Mouse (Mus musculus) CD4-positive, CD25-positive, alpha-beta regulatory T cell, adult 2 months (primary cell): ENCODE data around the gene Hspa4.
A peak's percentile ranks its signal among the peaks of the same experiment; 100 is the strongest.
"Not testable (repeated sequence)": the region's sequence is repeated elsewhere in the genome, so short reads cannot be mapped to it uniquely, and the experiment has no call there.

ENCODE experiments used
- DNase-seq: peaks from one replicate; pipeline ENCODE4 v3.0.0-alpha.2; 2012; ENCODE audit warnings: low read depth, low spot score

Gene Hspa4

DNA sequence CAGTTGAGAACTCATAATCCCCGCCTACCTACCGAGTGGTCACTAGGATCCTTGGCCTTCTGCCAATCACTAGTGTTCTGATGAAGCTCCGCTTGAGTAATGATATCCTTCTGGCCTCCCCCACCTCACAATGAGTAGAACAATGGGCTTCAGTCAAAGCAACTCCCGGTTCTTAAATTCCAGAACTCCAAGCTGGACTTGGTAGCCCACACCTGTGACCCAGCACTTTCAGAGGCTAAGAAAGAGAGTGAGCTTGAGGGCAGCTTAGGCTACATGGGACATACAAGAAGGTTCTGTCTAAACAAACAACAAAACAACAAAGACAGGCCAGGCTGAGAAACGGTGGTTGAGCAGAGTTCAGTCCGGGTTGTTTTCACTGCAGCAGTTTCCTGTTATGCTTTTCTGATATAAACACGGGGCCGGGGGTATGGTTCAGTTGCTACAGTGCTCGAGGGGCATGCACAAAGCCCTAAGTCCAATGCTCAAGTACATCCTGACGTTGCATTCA lies 7.4 kb upstream of the Hspa4 start:
- DNase-seq, result peak; percentile 24

DNA sequence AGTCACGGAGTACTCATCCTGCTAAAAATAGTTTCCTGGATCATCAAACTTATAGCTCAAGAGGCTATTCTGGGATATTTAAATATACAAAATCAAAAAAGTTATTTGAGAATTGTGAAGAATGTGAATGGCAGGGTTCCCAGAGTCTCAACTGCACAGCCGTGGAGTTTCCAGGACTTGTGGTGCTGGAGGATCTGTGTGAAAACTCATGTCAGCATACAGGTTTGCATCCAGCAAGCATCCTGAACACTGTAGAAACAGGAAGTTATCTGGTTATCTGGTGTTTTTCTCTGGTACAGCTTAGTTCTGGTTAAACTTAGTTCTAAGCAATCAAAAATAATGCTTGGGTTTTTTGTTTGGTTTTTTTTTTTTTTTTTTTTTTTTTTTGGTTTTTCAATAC lies 6.7 kb upstream of the Hspa4 start:
- DNase-seq, result no peak

DNA sequence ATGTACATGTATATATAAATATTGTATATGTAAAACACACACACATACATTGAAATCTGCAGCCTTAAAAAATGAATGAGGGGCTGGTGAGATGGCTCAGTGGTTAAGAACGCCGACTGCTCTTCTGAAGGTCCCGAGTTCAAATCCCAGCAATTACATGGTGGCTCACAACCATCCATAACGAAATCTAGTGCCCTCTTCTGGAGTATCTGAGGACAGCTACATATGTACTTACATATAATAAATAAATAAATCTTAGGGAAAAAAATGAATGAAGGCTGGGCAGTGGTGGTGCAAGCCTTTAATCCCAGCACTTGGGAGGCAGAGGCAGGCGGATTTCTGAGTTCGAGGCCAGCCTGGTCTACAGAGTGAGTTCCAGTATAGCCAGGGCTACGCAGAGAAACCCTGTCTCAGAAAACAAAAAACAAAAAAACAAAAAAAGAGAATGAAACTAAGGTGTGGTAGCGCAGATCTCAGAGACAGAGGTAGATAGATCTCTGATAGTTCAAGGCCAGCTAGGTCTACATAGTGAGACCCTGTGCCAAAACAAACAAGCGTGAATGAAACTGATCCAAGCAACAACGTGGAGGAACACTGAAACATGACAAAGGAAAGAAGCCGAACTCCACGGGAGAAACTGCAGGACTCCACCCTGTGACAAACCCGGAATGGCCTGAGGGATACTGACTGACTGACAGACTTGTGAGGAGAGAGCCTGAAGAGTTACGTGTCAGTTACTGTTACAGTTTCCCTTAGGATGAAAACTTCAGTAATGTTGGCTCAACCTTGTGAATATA lies 4.0 kb upstream of the Hspa4 start:
- DNase-seq, result peak; percentile 35

DNA sequence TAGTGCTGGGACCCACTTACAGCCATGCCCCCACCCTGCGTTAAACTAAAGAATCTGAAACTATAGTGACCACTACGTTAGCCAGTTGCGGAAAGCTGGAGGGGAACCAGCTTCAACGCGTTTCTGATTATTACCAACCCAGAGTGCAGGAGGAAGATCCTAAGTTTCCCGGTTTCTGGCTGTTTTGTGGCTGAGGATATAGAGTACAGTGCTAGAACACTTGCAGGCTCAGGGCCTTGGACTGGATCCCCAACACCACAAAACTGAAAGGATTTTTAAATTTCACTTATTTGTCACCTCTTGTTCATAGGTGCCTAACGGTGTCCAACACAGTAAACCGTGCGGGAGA lies 884 bp upstream of the Hspa4 start:
- DNase-seq, result peak; percentile 13

DNA sequence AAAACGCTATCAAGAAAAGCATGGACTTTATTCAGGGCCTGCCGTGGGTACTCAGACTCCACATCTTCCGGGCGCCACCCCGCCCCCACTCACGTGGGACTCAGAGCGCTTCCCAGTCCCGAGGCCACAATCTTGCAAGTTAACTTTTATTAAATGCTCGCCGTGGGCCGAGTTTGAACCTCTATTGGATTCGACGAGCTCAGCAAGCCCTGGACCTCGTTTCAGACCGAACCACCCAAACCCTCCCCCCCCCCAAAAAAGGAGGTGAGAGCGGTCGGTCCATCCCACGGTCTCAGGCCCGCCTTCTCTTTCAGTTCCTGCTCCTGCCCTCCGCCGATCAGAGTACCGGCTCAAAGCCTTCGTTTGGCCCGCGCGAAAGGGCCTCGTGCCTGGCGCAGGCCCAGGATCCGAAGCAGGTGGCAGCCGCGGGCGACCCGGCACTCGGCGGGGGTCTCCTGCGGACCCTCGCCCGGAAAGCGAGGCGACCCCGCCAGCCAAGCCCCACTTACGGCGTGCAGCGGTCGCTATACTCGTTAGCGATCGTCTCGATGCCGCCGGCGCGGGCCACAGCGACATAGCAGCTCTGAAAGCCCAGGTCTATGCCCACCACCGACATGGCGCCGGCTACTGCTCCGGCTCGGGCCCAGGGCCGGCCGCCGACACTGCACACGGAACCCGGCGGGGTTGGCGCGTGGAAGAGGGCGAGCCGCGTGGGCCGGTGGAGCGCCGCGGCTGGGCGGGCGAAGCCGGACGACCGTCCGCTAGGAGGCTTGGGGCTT lies 517 bp downstream of the Hspa4 start:
- DNase-seq, result peak; percentile 80

DNA sequence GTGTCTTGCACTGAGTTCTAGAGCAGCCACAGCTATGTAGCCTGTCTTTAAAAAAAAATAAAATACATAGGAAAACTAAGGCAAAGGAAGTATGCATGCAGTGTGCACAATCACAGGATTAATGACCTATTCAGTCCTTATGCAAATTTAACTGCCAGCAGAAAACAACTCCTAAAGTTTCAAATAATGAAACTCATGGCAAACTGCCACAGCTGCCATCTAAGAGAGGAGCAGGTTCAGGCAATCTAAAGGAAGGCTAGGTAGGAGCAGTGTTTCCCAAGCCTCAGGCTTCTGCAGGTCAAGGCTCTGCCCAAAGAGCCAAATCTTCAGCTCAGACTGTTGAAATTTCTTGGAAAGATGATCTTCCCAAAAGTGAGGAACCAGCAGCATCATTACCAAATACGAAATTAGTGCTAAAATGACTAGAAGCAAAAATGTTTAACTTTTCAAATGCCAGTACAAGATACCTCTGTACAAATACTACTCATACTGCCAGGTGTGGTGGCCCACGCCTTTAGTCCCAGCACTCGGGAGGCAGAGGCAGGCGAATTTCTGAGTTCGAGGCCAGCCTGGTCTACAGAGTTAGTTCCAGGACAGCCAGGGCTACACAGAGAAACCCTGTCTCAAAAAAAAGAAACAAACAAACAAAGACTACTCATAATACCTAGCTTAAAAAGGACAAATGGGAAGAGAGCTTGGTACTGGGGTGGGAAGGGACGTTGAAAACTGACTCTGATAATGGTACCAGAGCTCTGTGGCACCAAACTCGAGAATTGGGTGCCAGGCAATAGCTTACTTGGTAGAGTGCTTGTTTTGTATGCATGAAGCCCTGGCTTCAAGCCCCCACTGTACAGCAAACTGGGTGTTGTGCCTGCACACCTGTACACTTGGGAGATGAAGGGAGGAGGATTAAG lies 2.1 kb downstream of the Hspa4 start:
- DNase-seq, result no peak

DNA sequence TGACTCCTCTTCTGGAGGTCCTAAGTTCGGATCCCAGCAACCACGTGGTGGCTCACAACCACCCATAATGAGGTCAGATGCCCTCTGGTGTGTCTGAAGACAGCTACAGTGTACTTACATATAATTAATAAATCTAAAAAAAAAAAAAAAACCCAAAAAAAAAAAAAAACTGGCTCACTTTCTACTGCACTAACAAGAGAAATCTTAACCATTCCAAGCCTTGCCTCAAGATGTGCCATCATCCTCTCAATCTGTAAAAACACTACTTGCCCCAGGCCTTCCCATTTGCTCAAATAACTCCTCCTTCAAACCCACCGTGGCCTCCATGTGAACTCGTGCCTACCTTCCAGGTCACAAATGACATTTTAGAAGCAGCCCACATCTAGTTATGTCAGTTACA lies 3.4 kb downstream of the Hspa4 start:
- DNase-seq, result no peak

DNA sequence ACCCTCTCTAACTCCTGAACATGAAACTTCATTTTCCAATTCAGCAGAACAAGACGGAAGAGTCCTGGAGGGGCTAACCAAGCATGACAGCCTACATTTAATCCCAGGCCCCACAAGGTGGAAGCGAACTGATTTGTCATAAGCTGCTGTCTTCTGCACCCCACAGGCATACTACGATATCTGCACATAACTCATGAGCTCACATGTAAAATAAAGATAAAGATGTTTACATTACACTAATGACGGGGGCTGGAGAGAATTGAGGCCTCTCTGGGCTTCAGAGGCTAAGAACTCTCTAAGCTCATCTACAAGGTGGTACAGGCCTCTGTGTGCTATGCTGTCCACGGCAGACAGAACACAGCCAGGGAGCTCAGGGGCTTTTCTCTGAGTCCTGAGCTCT lies 5.8 kb downstream of the Hspa4 start:
- no peak for DNase-seq

DNA sequence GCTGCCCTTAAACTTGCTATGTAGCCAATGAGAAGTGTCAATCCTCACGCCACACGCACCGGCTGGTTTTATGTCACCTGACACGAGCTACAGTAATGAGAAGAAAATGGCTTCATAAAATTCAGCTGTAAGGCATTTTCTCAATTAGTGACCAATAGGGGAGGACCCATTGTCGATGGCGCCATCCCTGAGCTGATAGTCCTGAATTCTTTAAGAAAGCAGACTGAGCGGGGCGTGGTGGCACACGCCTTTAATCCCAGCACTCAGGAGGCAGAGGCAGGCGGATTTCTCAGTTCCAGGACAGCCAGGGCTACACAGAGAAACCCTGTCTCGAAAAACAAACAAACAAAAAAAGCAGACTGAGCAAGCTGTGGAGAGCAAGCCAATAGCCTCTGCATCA lies 9.4 kb downstream of the Hspa4 start:
- DNase-seq, result no peak

DNA sequence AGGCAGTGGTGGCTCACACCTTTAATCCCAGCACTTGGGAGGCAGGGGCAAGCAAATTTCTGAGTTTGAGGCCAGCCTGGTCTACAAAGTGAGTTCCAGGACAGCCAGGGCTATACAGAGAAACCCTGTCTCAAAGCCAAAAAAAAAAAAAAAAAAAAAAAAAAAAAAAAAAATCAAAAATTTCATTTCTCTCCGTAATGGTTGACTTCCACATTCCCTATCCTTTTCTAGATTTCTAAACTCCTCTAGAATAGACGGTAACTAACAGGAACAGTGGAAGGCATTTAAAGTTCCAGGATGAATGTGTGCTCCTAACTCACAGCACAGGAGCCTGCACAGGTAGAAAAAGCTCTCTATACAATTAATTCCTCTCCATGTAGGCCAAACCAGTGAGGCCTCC lies 10.1 kb downstream of the Hspa4 start:
- DNase-seq, result not testable (repeated sequence)

DNA sequence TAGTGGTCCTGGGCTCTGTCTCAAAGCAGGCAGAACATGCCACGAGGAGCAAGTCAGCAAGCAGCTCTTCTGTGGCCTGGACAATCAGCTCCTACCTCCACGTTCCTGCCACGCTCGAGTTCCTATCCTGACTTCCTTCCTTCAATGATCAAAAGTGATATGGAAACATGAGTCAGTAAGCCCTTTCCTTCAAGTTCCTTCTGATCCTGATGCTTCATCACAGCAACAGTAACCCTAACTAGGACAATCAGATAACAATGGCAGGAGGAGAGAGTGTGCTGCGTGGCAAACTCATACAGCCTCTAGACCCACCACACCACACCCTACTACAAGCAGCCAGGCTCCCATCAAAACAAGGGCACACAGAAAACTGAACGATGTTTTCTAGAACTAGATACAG lies 14.4 kb downstream of the Hspa4 start:
- no peak for DNase-seq

DNA sequence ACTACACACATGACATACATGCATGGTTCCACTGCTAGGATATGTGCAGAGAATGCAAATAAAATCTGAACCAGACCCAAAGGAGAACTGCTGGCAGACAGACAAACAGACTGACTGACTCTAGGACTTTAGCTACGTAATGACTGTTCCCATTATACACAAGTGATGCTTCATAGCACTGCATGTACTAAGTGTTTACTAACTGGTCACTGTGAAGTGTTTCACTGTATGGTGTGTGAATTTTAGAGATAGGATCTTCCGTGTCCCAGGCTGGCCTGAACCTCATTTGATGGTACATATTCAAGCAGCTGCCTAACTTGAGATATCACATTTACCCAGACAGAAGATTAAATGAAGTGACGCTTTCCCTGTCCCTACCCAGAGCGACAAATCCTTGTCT lies 21.8 kb downstream of the Hspa4 start:
- DNase-seq, result no peak

DNA sequence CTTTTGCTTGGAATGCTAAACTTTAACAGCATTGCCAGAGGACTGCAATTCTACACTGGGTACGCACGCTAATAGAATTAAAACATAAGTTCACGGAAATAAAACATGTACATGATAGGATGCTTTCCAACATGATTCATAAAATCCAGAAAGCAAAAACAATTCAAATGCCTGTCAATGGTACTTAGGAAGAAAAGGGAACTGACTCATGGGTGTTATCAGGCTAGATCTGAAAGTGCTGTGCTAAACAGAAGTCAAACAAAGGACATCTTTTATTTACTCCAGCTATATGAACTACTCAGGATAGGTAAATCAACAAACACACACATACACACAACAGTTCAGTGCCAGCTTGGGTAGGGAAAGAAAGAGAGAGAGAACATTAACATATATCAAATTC lies 24.9 kb downstream of the Hspa4 start:
- DNase-seq, result no peak

DNA sequence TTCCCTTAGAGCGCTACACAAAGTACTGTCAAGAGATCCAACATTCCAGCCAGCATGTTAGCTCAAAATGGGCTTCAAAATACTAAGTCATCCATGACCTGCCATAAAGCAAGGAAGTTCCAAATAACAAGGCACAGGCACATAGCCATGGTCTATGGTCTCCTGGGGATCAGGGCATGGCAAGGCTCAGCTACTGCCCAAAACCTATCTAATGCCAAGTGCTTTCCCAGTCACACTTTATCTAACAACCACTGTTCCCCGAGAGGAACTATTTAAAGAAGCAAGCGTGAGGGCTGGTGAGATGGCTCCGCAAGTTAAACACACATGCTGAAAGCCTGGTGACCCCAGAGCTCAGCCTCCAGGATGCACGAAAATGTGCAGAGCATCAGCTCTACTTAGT lies 26.9 kb downstream of the Hspa4 start:
- DNase-seq, result no peak

DNA sequence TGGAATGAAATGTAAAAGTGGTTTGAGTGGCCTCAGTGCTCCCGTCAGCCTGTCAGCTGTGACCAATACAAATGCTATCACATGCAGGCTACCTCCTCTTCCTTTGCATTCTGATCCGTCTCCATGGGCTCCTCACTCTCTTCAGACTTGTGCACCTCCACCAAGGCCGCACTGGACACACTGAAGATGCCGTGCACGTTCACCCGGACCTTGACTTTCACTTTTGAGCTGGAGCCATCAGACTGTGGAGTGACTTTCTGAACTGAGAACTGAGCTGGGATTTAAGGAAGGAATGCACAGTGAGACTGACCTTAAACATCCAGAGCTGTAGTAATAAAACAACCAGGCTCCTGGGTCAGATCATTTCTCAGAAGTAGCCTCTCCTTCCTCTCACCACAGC lies 30.7 kb downstream of the Hspa4 start:
- no peak for DNase-seq

DNA sequence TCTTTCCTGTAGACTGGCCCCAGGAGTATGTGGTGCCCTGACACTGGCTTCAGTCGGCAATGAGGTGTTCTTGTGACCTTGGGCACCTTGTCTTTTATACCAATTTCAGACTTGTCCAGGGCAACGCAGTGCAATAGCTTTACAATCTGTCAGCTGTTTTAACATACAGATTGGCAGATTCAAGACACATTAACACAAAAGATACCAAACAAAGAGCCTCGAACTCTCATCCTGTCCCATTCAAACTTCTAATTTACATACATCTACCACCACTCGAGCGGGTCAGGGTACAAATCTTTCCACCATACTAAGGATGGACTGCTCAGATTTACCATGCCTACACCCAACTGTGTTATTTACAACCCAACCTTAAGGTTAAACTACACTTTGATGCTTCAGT lies 39.7 kb downstream of the Hspa4 start:
- DNase-seq, result no peak

DNA sequence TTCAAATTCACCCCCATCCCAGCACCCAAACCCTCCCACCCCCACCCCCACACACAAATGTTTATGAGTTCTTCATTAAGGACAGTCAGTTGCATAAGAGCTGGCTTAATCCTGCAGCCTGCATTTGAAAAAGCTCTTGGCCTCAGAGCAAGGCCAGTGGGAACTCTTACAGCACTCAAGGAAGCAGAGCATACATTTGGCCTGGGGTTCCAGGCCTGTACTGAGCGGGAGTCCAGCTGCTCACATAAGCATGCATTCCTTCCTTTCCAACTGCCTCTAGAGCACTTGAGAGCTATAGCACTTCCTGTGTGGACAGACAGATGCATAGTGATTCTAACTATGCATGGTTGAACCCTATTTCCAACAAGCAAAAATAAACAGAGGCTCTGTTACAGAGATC lies 40.2 kb downstream of the Hspa4 start:
- no peak for DNase-seq

DNA sequence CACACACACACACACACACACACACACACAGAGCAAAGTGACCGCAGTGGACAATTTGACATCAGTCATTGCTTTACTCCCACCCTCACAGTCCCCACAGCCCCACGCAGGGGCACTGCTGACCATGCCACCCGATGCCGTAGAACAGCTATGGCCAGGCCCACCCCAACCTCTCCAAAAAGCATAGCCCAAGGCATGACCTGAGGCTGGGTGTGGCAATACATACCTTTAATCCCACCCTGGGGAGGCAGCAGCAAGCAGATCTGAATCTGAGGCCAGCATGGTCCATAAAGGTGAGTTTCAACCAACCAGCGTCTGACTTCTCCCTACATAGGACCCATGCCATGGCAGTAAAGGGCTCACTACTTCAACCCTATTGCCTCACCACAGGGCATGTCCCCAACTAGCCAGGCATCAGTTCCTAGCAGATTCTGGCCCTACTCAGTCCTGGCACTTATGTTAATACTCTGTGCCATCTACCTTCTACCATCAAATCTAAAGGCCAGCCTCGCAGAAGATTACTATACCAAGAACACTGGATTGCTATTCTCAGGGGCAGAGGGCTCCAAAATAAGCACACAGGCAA lies 41.1 kb downstream of the Hspa4 start:
- DNase-seq, result no peak

DNA sequence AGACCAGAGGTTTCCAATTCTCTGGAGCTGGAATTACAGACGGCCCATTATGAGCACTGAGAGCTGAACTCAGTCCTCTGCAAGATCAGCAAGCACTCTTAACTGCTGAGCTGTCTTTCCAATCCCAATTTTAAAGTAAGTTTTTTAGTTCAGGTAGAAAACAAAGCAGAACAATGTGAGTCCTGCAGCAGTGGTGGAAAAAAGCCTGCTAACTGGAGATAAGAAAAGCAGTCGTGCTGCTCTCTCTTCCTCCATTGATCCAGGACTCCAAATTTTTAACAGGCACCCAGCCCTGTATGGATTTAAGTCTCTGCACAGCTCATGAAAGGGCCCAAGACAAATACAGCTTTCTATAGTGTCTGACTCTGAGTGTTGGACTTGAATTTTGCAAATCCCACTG lies 43.3 kb downstream of the Hspa4 start:
- DNase-seq, result no peak

DNA sequence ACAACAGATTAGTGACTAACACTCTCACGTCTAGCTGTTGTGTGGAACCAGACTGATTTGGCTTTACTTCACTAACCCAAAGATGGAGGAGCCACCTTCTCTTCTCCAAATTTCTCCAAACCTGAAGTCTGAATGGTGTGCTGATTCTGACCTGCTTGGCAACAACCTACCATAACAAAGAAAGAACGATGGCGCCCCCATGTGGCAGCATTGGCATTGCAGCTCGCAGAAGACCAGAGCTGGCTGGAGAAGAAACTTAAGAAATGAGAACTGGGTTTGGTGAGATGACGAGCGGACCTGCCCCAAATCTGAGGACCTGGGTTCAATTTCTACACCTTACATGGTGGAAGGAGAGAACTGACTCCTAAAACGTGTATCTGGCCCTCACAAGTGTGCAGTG lies 45.3 kb downstream of the Hspa4 start:
- DNase-seq, result peak; percentile 70

DNA sequence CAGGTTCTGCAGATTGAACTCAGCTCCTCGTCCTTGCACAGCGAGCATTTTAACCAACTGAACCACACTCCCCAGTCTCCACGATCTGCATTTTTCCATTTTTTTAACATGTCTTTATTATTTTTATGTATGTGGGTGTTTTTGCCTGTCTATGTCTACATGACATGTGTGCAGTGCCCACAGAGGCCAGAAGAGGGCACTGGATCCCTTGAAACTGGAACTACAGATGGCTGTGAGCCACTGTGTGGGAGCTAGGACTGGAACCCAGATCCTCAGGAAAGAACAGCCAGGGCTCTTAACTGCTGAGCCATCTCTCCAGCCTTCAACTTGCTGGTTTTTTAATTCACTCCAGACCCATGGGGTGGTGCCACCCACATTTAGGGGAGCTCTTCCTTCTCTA lies 45.8 kb downstream of the Hspa4 start:
- DNase-seq, result peak; percentile 51
